Mouse (Mus musculus) kidney, adult 2 months (tissue): ENCODE measurements around the gene Acot7. TPM values are rescaled to one million over a fixed set of nuclear protein-coding genes. Genes with fewer than 3 reads are reported as not detected.
A peak's percentile ranks its signal among the peaks of the same experiment; 100 is the strongest.

ENCODE experiments used
- DNase-seq: peaks from one replicate; pipeline ENCODE4 v3.0.0; 2021
- H3K27ac ChIP-seq: fragments of 200-500 bp; 2 replicates; pipeline ENCODE4 v1.5.1; 2012; ENCODE audit warnings: low read depth, low read length, control low read depth, inconsistent platforms; ENCODE audit not compliant: insufficient read depth
- H3K27me3 ChIP-seq: fragments of 200-500 bp; replicated peaks from 2 replicates; pipeline ENCODE4 v1.6.1; 2012; ENCODE audit warnings: mild to moderate bottlenecking, moderate library complexity, low read length, inconsistent platforms; ENCODE audit not compliant: control insufficient read depth, insufficient read depth
- H3K36me3 ChIP-seq: fragments of 200-500 bp; 2 replicates; pipeline ENCODE4 v1.6.1; 2012; ENCODE audit warnings: mild to moderate bottlenecking, moderate library complexity, low read length, inconsistent platforms; ENCODE audit not compliant: control insufficient read depth, insufficient read depth
- H3K4me1 ChIP-seq: fragments of 200-500 bp; 2 replicates; pipeline ENCODE4 v1.6.1; 2011; ENCODE audit warnings: low read length; ENCODE audit not compliant: control insufficient read depth, insufficient read depth
- H3K4me3 ChIP-seq: fragments of 200-500 bp; 2 replicates; pipeline ENCODE4 v1.5.1; 2011; ENCODE audit warnings: mild to moderate bottlenecking, low read depth, low read length, control low read depth; ENCODE audit not compliant: insufficient read depth
- CTCF ChIP-seq: fragments of 200-500 bp; conservative IDR thresholded peaks from 2 replicates; pipeline ENCODE4 v1.5.1; 2011; ENCODE audit warnings: low read depth, mild to moderate bottlenecking, control low read depth, low read length, moderate library complexity, mixed read lengths; ENCODE audit not compliant: insufficient read depth, insufficient read length
- POLR2A ChIP-seq: fragments of 200-500 bp; IDR thresholded peaks from one replicate; pipeline ENCODE4 v1.6.1; 2011; ENCODE audit warnings: low read depth, low read length, control low read depth
- WGBS: fragments of 180-500 bp; shearing (Covaris S2); methylation state at CpG from one replicate; pipeline ENCODE4 v1.1.7; 2018; 5-methylcytosine and 5-hydroxymethylcytosine counted together
- polyA plus RNA-seq: library from polyadenylated mRNA; depleted of rRNA; stranded (reverse); fragments of >200 nt; gene quantifications from 2 replicates; pipeline ENCODE4 v1.2.3, GENCODE M21; 2012; rRNA removed

The Acot7 gene
- polyA plus RNA-seq, 1 experiment, result 80.2 TPM

DNA sequence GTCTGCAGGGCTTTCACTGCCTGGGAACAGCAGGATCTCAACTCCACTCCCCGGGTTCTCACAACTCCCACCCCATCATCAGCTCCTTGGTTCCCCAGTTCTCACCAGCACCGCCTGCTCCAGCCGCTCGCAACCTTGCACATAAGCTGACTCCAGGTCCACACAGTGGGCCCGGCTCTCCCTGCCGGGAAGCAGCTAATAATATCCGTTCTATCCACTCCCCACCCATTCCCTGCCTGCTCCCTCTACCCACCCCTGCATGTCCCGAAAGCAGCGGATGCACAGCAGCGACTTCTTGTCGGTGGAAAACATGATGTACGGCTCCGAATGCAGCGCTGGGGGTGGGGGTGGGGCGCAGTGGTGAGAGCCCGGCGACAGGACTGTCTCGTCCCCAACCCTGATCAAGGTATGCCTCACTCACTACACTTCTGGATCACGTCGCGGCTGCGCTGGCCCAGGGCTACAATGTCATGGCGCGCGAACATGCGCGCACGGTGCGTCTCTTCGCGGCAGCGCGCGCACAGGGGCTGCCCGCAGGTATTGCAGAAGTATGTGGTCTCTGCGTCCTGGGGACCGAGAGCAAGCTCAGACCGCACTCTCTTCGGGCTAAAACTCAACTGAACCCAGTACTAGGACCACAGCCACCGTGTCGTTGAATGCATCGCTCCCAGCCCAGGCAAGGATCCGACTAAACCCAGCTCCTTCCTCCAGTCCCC is 137.7 kb downstream of the Acot7 start:
- H3K27ac ChIP-seq, result no peak overlapping the region
- no peaks in the 10 kb centered on the region; the same call in 1 of the 2 replicates for H3K27me3 ChIP-seq
- 2% methylated on average over 43 of the region's 43 CpGs for WGBS
- TF ChIP-seq POLR2A (no peak), CTCF (no peak)
- no peak for DNase-seq
- H3K4me3 ChIP-seq, result no peak overlapping the region
- H3K4me1 ChIP-seq, result peaks cover 8% of the 10 kb centered on the region
- no peaks in the 10 kb centered on the region for H3K36me3 ChIP-seq

DNA sequence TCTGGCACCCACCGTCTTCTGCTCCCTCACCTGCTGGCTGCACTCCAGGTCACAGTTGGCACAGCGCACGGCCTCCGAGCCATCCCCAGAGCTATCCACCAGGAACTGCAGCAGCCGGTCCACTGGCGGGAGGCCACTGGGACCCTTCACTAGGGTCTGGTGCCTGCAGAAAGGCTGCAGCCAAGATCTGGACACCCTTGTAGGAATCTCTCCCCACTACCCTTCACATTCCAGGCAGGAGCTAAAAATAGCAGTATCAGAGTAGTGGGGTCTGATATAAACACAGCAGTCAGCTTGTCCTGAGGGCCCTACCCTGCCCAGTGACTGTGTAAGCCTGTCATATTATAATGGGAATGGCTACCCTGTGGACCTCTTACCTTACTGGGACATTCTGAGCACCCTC is 139.7 kb downstream of the Acot7 start:
- no peak overlapping the region for H3K4me3 ChIP-seq
- no peaks in the 10 kb centered on the region; the same call in 1 of the 2 replicates for H3K27me3 ChIP-seq
- no peak for DNase-seq
- H3K36me3 ChIP-seq, result no peaks in the 10 kb centered on the region
- no peak overlapping the region for H3K27ac ChIP-seq
- peaks cover 8% of the 10 kb centered on the region for H3K4me1 ChIP-seq
- WGBS, result 63% methylated on average over 6 of the region's 6 CpGs
- no peak for TF ChIP-seq POLR2A
- no peak for TF ChIP-seq CTCF

GRCm38 (mm10) chr4:152318517-152319234 is 140.7 kb downstream of the Acot7 start, which contains the start of gene Rnf207:
Gene Rnf207, minus strand, starts transcription at chr4:152318993.
- 6% methylated on average over 26 of the region's 26 CpGs for WGBS
- TF ChIP-seq POLR2A (no peak), CTCF (peak; percentile 56)
- H3K4me1 ChIP-seq, result peaks cover 2% of the 10 kb centered on the region
- peak within 1 kb of the TSS; percentile 26; the same call in 1 of the 2 replicates for H3K4me3 ChIP-seq
- H3K36me3 ChIP-seq, result no peaks in the 10 kb centered on the region
- DNase-seq, result peak; percentile 68
- no peak within 1 kb of the TSS for H3K27ac ChIP-seq
- H3K27me3 ChIP-seq, result no peaks in the 10 kb centered on the region

Other genes starting within 250 kb of the Acot7 start
- 70.0 and 76.1 TPM in 2 replicates for gene Dnajc11, start 244.4 kb upstream of the Acot7 start, polyA plus RNA-seq
- gene Thap3, start 189.1 kb upstream of the Acot7 start, polyA plus RNA-seq, result 30.6 and 33.7 TPM in 2 replicates
- gene Phf13, start 181.9 kb upstream of the Acot7 start, polyA plus RNA-seq, result 4.9 and 5.5 TPM in 2 replicates
- 23.0 and 26.7 TPM in 2 replicates for gene Klhl21, start 169.3 kb upstream of the Acot7 start, polyA plus RNA-seq
- gene Zbtb48, start 150.5 kb upstream of the Acot7 start, polyA plus RNA-seq, result 11.0 and 13.8 TPM in 2 replicates
- gene Tas1r1, start 139.6 kb upstream of the Acot7 start, polyA plus RNA-seq, result 0.12 and 0.22 TPM in 2 replicates
- gene Nol9, start 138.8 kb upstream of the Acot7 start, polyA plus RNA-seq, result 18.1 and 19.8 TPM in 2 replicates
- gene Plekhg5, start 105.6 kb upstream of the Acot7 start, polyA plus RNA-seq, result 22.2 and 23.6 TPM in 2 replicates
- gene Tnfrsf25, start 62.2 kb upstream of the Acot7 start, polyA plus RNA-seq, result 3.3 and 4.4 TPM in 2 replicates
- 48.3 and 57.5 TPM in 2 replicates for gene Espn, start 25.8 kb upstream of the Acot7 start, polyA plus RNA-seq
- 0.81 and 1.0 TPM in 2 replicates for gene Hes2, start 19.3 kb upstream of the Acot7 start, polyA plus RNA-seq
- 6.9 and 9.5 TPM in 2 replicates for gene Gpr153, start 96.1 kb downstream of the Acot7 start, polyA plus RNA-seq
- not detected in 2 replicates for gene Hes3, start 113.5 kb downstream of the Acot7 start, polyA plus RNA-seq
- gene Icmt, start 119.1 kb downstream of the Acot7 start, polyA plus RNA-seq, result 31.2 and 32.5 TPM in 2 replicates
- 0.19 and 0.67 TPM in 2 replicates for gene Rnf207, start 140.9 kb downstream of the Acot7 start, polyA plus RNA-seq
- gene Rpl22, start 147.6 kb downstream of the Acot7 start, polyA plus RNA-seq, result 45.4 and 90.1 TPM in 2 replicates
- 0.16 and 0.34 TPM in 2 replicates for gene Chd5, start 160.5 kb downstream of the Acot7 start, polyA plus RNA-seq